Mouse (Mus musculus) gastrocnemius, postnatal 36 days (tissue): ENCODE results near the gene Rassf8. TPM values are rescaled to one million over a fixed set of nuclear protein-coding genes. Genes with fewer than 3 reads are reported as not detected.

ENCODE experiments used
- DNase-seq, 2 experiments: peaks; one replicate each; pipeline ENCODE4 v3.0.0; 2022
- intact Hi-C: fragments of 180-260 bp; cut with DNase I; formaldehyde crosslinking; loops from one replicate; pipeline ENCODE4 v1.15.1; 2025
- total RNA-seq, 2 experiments: library from RNA; stranded (reverse); gene quantifications; 2 replicates each; pipeline ENCODE4 v1.2.3; 2021

The Rassf8 gene
- total RNA-seq, 2 experiments from 2014 or later: 27.0 to 29.8 TPM

- intact Hi-C loops: no loop called here
Measured at GRCm38 (mm10) chr6:145769855-145770254, 23.3 kb downstream of the Rassf8 start.

GRCm38 (mm10) chr6:145770272-145771000 is 23.9 kb downstream of the Rassf8 start:
- no peak for DNase-seq
- intact Hi-C loops: no loop called here

More at GRCm38 (mm10) chr6:145769855-145770254, 23.3 kb downstream of the Rassf8 start:
- no peak for DNase-seq

- intact Hi-C loops: no loop called here
- no peak for DNase-seq
Measured at GRCm38 (mm10) chr6:145774436-145774835, 27.9 kb downstream of the Rassf8 start.

- intact Hi-C loops: no loop called here
- no peak for DNase-seq
Measured at GRCm38 (mm10) chr6:145776241-145776640, 29.7 kb downstream of the Rassf8 start.

- intact Hi-C loops: no loop called here
- DNase-seq: no peak
Measured at GRCm38 (mm10) chr6:145779383-145779782, 32.8 kb downstream of the Rassf8 start.

GRCm38 (mm10) chr6:145780180-145780802 is 33.7 kb downstream of the Rassf8 start:
- intact Hi-C loops: no loop called here

GRCm38 (mm10) chr6:145781256-145781655 is 34.7 kb downstream of the Rassf8 start:
- peak in 1 of 2 experiments; percentile 16 for DNase-seq
- intact Hi-C loops: no loop called here

More at GRCm38 (mm10) chr6:145780180-145780802, 33.7 kb downstream of the Rassf8 start:
- no peak for DNase-seq

- no peak for DNase-seq
- intact Hi-C loops: no loop called here
Measured at GRCm38 (mm10) chr6:145781966-145782365, 35.4 kb downstream of the Rassf8 start.

- no peak for DNase-seq
- intact Hi-C loops: no loop called here
Measured at GRCm38 (mm10) chr6:145787311-145787710, 40.8 kb downstream of the Rassf8 start.

- intact Hi-C loops: loop anchor here (5.0 to 10.0 kb wide), 5 partner anchors 42 to 425 kb away; partner anchors contain the start of gene Rassf8
- DNase-seq: no peak
Measured at GRCm38 (mm10) chr6:145789738-145790137, 43.2 kb downstream of the Rassf8 start.

- intact Hi-C loops: loop anchor here (5.0 to 10.0 kb wide), 5 partner anchors 45 to 428 kb away; partner anchors contain the start of gene Rassf8
- no peak for DNase-seq
Measured at GRCm38 (mm10) chr6:145792373-145792772, 45.8 kb downstream of the Rassf8 start.

GRCm38 (mm10) chr6:145793109-145793593 is 46.6 kb downstream of the Rassf8 start:
- intact Hi-C loops: loop anchor here (5.0 to 10.0 kb wide), 5 partner anchors 46 to 428 kb away; partner anchors contain the start of gene Rassf8
- DNase-seq: peak in 1 of 2 experiments; percentile 21

GRCm38 (mm10) chr6:145794671-145795070 is 48.1 kb downstream of the Rassf8 start:
- DNase-seq: no peak
- intact Hi-C loops: loop anchor here (5.0 to 10.0 kb wide), 5 partner anchors 47 to 430 kb away; partner anchors contain the start of gene Rassf8

GRCm38 (mm10) chr6:145796191-145797023 is 49.9 kb downstream of the Rassf8 start:
- DNase-seq: no peak
- intact Hi-C loops: loop anchor here (10.0 kb wide), 3 partner anchors 112 to 432 kb away; no protein-coding TSS in a partner anchor

- intact Hi-C loops: loop anchor here (10.0 kb wide), 3 partner anchors 113 to 433 kb away; no protein-coding TSS in a partner anchor
Measured at GRCm38 (mm10) chr6:145797692-145798091, 51.1 kb downstream of the Rassf8 start.

GRCm38 (mm10) chr6:145801796-145802488 is 55.4 kb downstream of the Rassf8 start:
- intact Hi-C loops: no loop called here
- no peak for DNase-seq

More at GRCm38 (mm10) chr6:145797692-145798091, 51.1 kb downstream of the Rassf8 start:
- no peak for DNase-seq

- intact Hi-C loops: no loop called here
- DNase-seq: no peak
Measured at GRCm38 (mm10) chr6:145802881-145803280, 56.3 kb downstream of the Rassf8 start.

GRCm38 (mm10) chr6:145804276-145804675 is 57.7 kb downstream of the Rassf8 start:
- intact Hi-C loops: no loop called here
- DNase-seq: no peak

GRCm38 (mm10) chr6:145806784-145807183 is 60.2 kb downstream of the Rassf8 start:
- intact Hi-C loops: no loop called here
- DNase-seq: no peak

- intact Hi-C loops: no loop called here
- no peak for DNase-seq
Measured at GRCm38 (mm10) chr6:145807929-145808328, 61.4 kb downstream of the Rassf8 start.
